ENCODE assay signal across 20 mouse cellular contexts in genomic region chr7:46111938-46112337, GRCm38 (mm10). TPM values are rescaled to one million over a fixed set of nuclear protein-coding genes. Genes with fewer than 3 reads are reported as not detected.
DNase-seq lines count a peak whose midpoint lies in the region; ATAC-seq and TF ChIP-seq lines count a peak whose summit lies in the region.
"Had no signal": no experiment of that assay in that cellular context is flagged by ENCODE, and none has a peak within 500 bp of the region (broad histone marks: within the 10 kb centered on the region; RNA-seq: fewer than 3 reads in every experiment).

No protein-coding gene starts in this region.

- no peak for TF ChIP-seq CTCF in gastrocnemius, adult 2 months (IDR thresholded peaks at IDR 0.05)

- peak overlapping the region; percentile 90 for H3K27ac ChIP-seq in gastrocnemius, adult 2 months
- H3K27ac ChIP-seq in heart, embryonic 11.5 days (ENCODE audit: low read depth, low read length): peak overlapping the region; percentile 22; the same call in 1 of the 2 replicates
- H3K27ac ChIP-seq in heart, embryonic 14.5 days (replicated peaks in 1 of 2; ENCODE audit: control insufficient read depth in 1 of 2, insufficient read depth in 1 of 2, low read depth in 2 of 2, low read length in 2 of 2): peak overlapping the region; percentile 49 to 65
- H3K27ac ChIP-seq: embryonic facial prominence, embryonic 10.5 days; forebrain, embryonic 13.5 days; hindbrain, embryonic 15.5 days had no signal

- DNase-seq in gastrocnemius, adult 2 months: no peak
- DNase-seq in gastrocnemius, postnatal 10 days: no peak
- DNase-seq in heart, postnatal 4 days: no peak
- DNase-seq in heart, postnatal 10 days: peak; percentile 47 to 58
- DNase-seq in adrenal gland, postnatal 10 days: no peak
- DNase-seq in embryo, embryonic 10 days (ENCODE audit: low spot score): no peak
- DNase-seq: cerebellum, adult 18-20 months; cerebellum, adult 9-11 months; cerebellum, postnatal 36 days; forebrain, postnatal 0 days; gastrocnemius, postnatal 36 days; kidney, adult 8-10 months had no signal

- intact Hi-C loops in gastrocnemius, adult 2 months (cut with DNase I): no loop called here
- intact Hi-C loops in heart, postnatal 10 days (cut with DNase I): no loop called here

- H3K9me3 ChIP-seq in heart, embryonic 11.5 days (replicated peaks; ENCODE audit: control insufficient read depth, low read length): no peaks in the 10 kb centered on the region
- no peaks in the 10 kb centered on the region for H3K9me3 ChIP-seq in heart, embryonic 14.5 days (ENCODE audit: control insufficient read depth, low read length)
- H3K9me3 ChIP-seq: embryonic facial prominence, embryonic 10.5 days; forebrain, embryonic 13.5 days; hindbrain, embryonic 15.5 days had no signal

- ATAC-seq in heart, embryonic 11.5 days (replicated peaks; ENCODE audit: insufficient number of reproducible peaks, low FRiP score, low TSS enrichment): 0 out of 2 replicates have a peak, but pooled peaks have one; percentile 28
- no peak for ATAC-seq in heart, embryonic 14.5 days (ENCODE audit: insufficient number of reproducible peaks, insufficient read depth, low FRiP score, low read depth)
- ATAC-seq: forebrain, embryonic 13.5 days; forebrain, postnatal 0 days; intestine, postnatal 0 days had no signal

- H3K4me3 ChIP-seq in gastrocnemius, adult 2 months: no peak overlapping the region
- H3K4me3 ChIP-seq in heart, embryonic 11.5 days (ENCODE audit: low read depth, low read length): no peak overlapping the region
- no peak overlapping the region for H3K4me3 ChIP-seq in heart, embryonic 14.5 days (ENCODE audit: control insufficient read depth in 1 of 2, insufficient read depth in 1 of 2, low read depth in 1 of 2, low read length in 2 of 2)
- H3K4me3 ChIP-seq: embryonic facial prominence, embryonic 10.5 days; forebrain, embryonic 13.5 days; hindbrain, embryonic 15.5 days had no signal

- peaks cover 42% of the 10 kb centered on the region for H3K4me1 ChIP-seq in heart, embryonic 11.5 days (ENCODE audit: control insufficient read depth, insufficient read depth, low read length)
- peaks cover 45 to 48% of the 10 kb centered on the region in 2 experiments for H3K4me1 ChIP-seq in heart, embryonic 14.5 days (ENCODE audit: control insufficient read depth in 2 of 2, insufficient read depth in 2 of 2, low read length in 2 of 2)

- 44% methylated on average over 6 of the region's 6 CpGs for WGBS in heart, embryonic 11.5 days (ENCODE audit: insufficient replicate concordance)
- 36% methylated on average over 6 of the region's 6 CpGs for WGBS in heart, embryonic 14.5 days

- H3K36me3 ChIP-seq in heart, embryonic 11.5 days (ENCODE audit: control insufficient read depth, insufficient read depth, low read length): no peaks in the 10 kb centered on the region
- no peaks in the 10 kb centered on the region for H3K36me3 ChIP-seq in heart, embryonic 14.5 days (ENCODE audit: control insufficient read depth, insufficient read depth, low read length)
- H3K36me3 ChIP-seq: embryonic facial prominence, embryonic 10.5 days; hindbrain, embryonic 15.5 days had no signal

- H3K9ac ChIP-seq in heart, embryonic 11.5 days (ENCODE audit: low read depth, low read length): 0 out of 2 replicates have a peak overlapping the region, but pooled peaks have one; percentile 29
- peak overlapping the region; percentile 48 for H3K9ac ChIP-seq in heart, embryonic 14.5 days (ENCODE audit: low read length)
- H3K9ac ChIP-seq: forebrain, embryonic 13.5 days; forebrain, postnatal 0 days; hindbrain, embryonic 15.5 days had no signal

- 0 out of 2 replicates have a peak, but pooled peaks cover 2% of the 10 kb centered on the region for H3K27me3 ChIP-seq in heart, embryonic 11.5 days (ENCODE audit: control insufficient read depth, insufficient read depth, low read length)
- no peaks in the 10 kb centered on the region for H3K27me3 ChIP-seq in heart, embryonic 14.5 days (ENCODE audit: control insufficient read depth, insufficient read depth, low read length)
- H3K27me3 ChIP-seq: forebrain, embryonic 13.5 days; hindbrain, embryonic 15.5 days had no signal

- no peak overlapping the region for H3K4me2 ChIP-seq in heart, embryonic 11.5 days
- H3K4me2 ChIP-seq in heart, embryonic 14.5 days (ENCODE audit: low read length): peak overlapping the region; percentile 16
- H3K4me2 ChIP-seq: forebrain, embryonic 13.5 days; hindbrain, embryonic 15.5 days had no signal

RNA-seq across cellular contexts. Expression of gene Kcnj11, which starts 11.4 kb away (rescaled TPM):
- 100 to 1,000 TPM; 109 to 121 TPM for total RNA-seq in gastrocnemius, adult 2 months (2021)
- 10 to 100 TPM; 55.7 to 65.0 TPM for total RNA-seq in gastrocnemius, postnatal 10 days (2021)
- polyA plus RNA-seq in heart, embryonic 11.5 days (2014; fragmentation: Nextera tagmentation; extraction: Ambion mirVana): 5.3 and 5.9 TPM in 2 replicates
- total RNA-seq in heart, postnatal 4 days (2021): 10 to 100 TPM; 55.6 to 61.3 TPM
- 8.0 and 8.1 TPM in 2 replicates for polyA plus RNA-seq in heart, embryonic 14.5 days (2014; fragmentation: Nextera tagmentation; extraction: Ambion mirVana)
- 10 to 100 TPM; 77.5 to 85.1 TPM for total RNA-seq in heart, postnatal 10 days (2021)
- total RNA-seq in adrenal gland, postnatal 10 days (2021): 1 to 10 TPM; 1.7 to 4.9 TPM
- total RNA-seq: MEL had no signal
- polyA plus RNA-seq: C2C12 had no signal

Comparison
In these comparisons a context has a peak if more than half of its experiments do, and no peak if none do; other contexts are left out.
1. DNase-seq: peak in heart, postnatal 10 days (2 of 2); none in gastrocnemius, adult 2 months (single experiment), gastrocnemius, postnatal 10 days (single experiment), heart, postnatal 4 days (single experiment), adrenal gland, postnatal 10 days (single experiment) and embryo, embryonic 10 days (single experiment).
2. H3K27ac ChIP-seq: peak in every context shown above with its lines; median percentile 90 in gastrocnemius, adult 2 months; 57 in heart, embryonic 14.5 days; 22 in heart, embryonic 11.5 days.
3. RNA of gene Kcnj11, which starts 11.4 kb away (total RNA-seq): 109 to 121 TPM in gastrocnemius, adult 2 months, 77.5 to 85.1 TPM in heart, postnatal 10 days, 55.7 to 65.0 TPM in gastrocnemius, postnatal 10 days and 55.6 to 61.3 TPM in heart, postnatal 4 days; 1.7 to 4.9 TPM in adrenal gland, postnatal 10 days; every median in the first group is over 4 times any median in the second.